Mouse (Mus musculus): ENCODE results near the gene Tmem163.

DNA sequence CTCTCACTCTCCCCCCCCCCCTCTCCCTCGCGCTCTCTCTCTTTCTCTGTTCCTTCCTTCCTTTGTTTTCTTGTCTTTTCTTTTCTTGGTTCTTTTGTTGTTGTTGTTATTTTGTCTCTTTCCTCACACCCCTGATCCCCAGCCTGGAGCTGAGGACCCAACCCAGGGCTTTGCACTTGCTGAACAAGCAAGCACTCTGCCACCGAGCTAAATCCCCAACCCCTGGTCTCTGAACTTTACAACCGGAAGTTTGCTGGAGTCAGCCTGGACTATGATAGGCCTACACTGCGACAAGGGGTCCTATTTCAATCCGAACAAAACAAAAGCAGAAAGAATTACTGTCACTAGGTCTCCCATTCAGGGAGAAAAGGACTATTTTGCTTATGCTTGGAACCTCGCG, 102.8 kb downstream of the Tmem163 start:
- TF ChIP-seq CTCF (IDR thresholded peaks at IDR 0.05; ENCODE audit: extremely low read depth, insufficient read depth, low read length): no peak
- TF ChIP-seq POLR2A (IDR thresholded peaks at IDR 0.05; ENCODE audit: extremely low read depth, insufficient read depth, low read length): no peak
